Mouse (Mus musculus) ovary, adult 10 weeks (tissue): ENCODE results near the gene Dgcr8. TPM values are rescaled to one million over a fixed set of nuclear protein-coding genes. Genes with fewer than 3 reads are reported as not detected.

Experiments used
- polyA plus RNA-seq: library from polyadenylated mRNA; stranded (reverse); fragments of 350-450 nt; fragmentation: Illumina TruSeq; extraction: RNeasy Lipid Tissue Mini Kit (QIAGEN cat#74804); gene quantifications from one replicate; pipeline ENCODE4 v1.2.3, GENCODE M21; 2014

The Dgcr8 gene
- polyA plus RNA-seq, result 42.0 TPM

DNA sequence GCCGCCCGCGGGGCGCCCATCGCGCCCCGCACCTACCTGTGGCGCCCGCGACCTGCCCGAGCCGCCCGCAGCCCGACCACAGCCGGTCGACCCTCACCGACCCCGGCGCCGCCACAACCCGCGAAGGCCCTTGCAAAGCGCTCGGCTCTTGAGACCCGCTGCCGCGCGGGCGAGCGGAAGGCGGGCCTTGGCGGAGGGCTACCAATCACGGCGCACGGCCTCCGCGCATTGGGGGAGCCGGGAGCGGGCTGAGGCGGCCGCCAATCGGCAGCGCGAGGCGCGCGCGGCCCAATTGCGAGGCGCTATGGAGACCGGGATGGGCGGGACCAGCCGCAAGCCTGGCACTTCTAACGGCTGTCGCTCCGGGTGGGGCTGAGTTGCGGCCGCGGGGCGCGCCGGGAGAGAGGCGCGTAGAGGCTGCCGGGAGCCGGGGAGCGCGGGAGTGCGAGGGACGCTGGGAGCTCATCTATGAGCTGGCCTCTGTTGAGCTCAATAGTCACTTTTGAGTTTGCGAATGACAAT is at the start of gene Dgcr8:
Gene Dgcr8, minus strand, starts transcription at position 180 of the 522 bp plus-strand sequence.

DNA sequence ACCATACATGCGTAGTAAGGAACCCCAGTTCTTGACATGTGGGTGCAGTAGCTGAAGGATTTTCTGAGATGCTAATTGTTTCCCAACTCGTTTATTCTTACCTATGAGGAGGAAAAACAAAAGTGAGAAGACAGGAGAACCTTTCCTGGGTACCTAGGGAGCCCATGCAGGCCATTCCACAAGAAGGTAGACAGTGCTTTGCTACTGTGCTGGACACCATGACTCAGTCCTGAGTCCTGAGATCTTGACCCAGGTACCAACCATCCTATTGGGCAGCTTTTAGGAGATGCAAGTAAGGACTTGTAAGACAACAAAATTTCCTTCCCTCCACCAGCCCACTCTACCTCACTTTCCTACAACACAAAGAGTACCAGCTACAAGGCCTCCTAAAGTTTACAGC is 30.8 kb downstream of the Dgcr8 start, which contains the start of gene Gm49776:
Gene Gm49776, minus strand, starts transcription at position 101 of the 400 bp plus-strand sequence.

DNA sequence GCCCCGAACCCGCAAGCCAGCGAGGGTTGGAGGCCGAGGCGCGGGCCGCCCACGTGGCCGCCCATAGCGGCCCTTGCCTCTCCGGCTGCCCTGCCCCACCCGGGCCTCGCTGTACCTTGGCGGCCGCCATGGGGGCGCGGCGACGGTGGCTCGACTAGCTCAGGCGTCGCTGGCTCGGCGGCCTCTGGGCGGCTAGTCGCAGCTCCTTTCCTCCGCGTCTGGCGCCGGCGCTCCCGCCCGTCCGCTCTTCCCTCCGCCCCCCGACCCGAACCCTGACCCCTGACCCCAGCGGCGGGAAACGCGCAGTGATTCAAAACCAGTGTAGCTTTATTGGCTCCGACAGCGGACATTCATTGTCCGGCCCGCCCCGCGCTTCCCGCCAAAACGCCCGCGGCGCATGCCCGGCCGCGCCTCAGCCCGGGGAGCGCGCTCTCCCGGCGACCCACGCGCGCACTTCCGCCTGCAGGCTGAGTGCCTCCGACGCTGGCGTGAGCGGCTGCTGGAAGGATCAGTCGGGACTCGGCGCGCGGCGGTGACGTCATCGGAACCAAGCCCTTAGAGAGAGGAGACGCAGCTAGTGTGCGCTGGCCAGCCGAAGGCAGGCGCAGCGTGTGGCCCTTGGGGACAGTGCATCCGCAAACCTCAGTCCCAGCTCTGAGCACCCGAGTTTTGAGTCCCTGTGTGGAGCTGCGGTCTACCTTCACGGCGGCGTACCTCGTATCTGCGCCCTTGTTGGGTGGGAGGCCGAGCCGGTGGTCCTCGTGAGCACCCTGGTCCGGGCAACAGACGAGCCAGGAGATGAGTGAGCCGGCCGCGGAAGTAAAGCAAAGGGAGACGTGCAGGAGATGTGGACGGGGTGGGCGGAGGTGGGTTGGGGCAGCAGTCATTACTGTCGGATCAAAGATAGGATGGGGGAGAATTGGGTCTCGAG is 40.3 kb downstream of the Dgcr8 start, which contains the start of the genes Trmt2a and Ranbp1:
Gene Trmt2a, plus strand, starts transcription at position 247 of the 931 bp plus-strand sequence.
Gene Ranbp1, minus strand, starts transcription at position 300 of the 931 bp plus-strand sequence.

DNA sequence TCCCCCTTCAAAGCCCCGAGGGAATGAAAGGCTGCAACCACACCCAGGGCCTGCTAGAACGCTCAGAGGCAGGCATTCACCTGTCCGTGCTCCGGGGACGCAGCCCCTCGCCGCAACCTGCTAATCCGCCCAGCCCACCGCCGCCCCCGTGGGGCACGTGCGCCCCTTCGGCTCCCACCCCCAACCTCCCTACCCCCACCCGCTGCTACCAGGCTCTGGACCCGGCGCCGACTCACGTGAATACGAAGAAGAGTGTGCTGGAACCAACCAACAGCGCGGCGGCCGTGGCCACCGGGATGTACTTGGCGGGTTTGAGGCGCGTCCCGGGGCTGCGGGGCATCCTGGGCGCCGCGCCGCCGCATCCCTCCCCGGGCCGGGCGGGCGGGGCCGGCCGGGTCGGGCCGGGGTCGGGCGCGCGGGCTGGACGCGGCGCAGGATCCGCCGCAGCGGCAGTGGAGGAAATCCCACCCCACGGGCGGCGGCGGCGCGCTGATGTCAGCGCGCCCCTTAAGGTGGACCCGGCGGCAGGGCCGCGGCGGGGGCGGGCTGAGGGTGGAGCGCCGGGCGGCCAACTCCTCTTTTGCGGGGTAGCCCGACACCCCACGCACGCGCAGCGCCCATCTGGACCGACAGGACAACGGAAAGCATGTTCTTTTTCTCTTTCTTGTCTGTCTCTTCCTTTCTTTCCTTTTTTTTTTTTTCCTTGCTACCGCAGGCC is 54.2 kb downstream of the Dgcr8 start, which contains the start of gene Zdhhc8:
Gene Zdhhc8, minus strand, starts transcription at position 466 of the 718 bp plus-strand sequence.

GRCm38 (mm10) chr16:18217579-18217978 is 71.5 kb downstream of the Dgcr8 start, which contains the start of gene Ccdc188:
Gene Ccdc188 (plus strand): TSS chr16:18217879.

Other genes starting within 250 kb of the Dgcr8 start
- 3.3 TPM for gene Dgcr6, start 236.4 kb downstream of the Dgcr8 start, polyA plus RNA-seq
- gene Prodh, start 199.0 kb downstream of the Dgcr8 start, polyA plus RNA-seq, result not detected
- not detected for gene Rtn4r, start 161.6 kb downstream of the Dgcr8 start, polyA plus RNA-seq
- gene Ccdc188, start 71.4 kb downstream of the Dgcr8 start, polyA plus RNA-seq, result not detected
- 0.11 TPM for gene Zdhhc8, start 54.1 kb downstream of the Dgcr8 start, polyA plus RNA-seq
- gene Trmt2a, start 40.6 kb downstream of the Dgcr8 start, polyA plus RNA-seq, result 16.7 TPM
- 221 TPM for gene Ranbp1, start 40.5 kb downstream of the Dgcr8 start, polyA plus RNA-seq
- not detected for gene Gm49776, start 30.9 kb downstream of the Dgcr8 start, polyA plus RNA-seq
- gene Tango2, start 58.9 kb upstream of the Dgcr8 start, polyA plus RNA-seq, result 1.9 TPM
- 0.11 TPM for gene Arvcf, start 58.9 kb upstream of the Dgcr8 start, polyA plus RNA-seq
- 1.6 TPM for gene Txnrd2, start 137.1 kb upstream of the Dgcr8 start, polyA plus RNA-seq
- 4.8 TPM for gene Comt, start 137.6 kb upstream of the Dgcr8 start, polyA plus RNA-seq
- 1.1 TPM for gene Gnb1l, start 209.5 kb upstream of the Dgcr8 start, polyA plus RNA-seq
- not detected for gene Rtl10, start 209.7 kb upstream of the Dgcr8 start, polyA plus RNA-seq